Mouse (Mus musculus): ENCODE measurements around the gene Jak3. TPM values are rescaled to one million over a fixed set of nuclear protein-coding genes. Genes with fewer than 3 reads are reported as not detected.

Jak3 gene
- polyA plus RNA-seq, 2 experiments = 3.0 to 3.8 TPM

GRCm38 (mm10) chr8:71670621-71671548, 5.2 kb upstream of the Jak3 start:
- H3K27me3 ChIP-seq (ENCODE audit: control insufficient read depth, insufficient read depth, low read length) = peaks cover 32% of the 10 kb centered on the region
- H3K9me3 ChIP-seq (ENCODE audit: control insufficient read depth, low read length) = no peaks in the 10 kb centered on the region
- WGBS (ENCODE audit: insufficient replicate concordance) = under 1% methylated on average over 60 of the region's 64 CpGs

GRCm38 (mm10) chr8:71671549-71671965, 4.5 kb upstream of the Jak3 start, which contains the start of gene Unc13a:
Gene Unc13a (minus strand): TSS chr8:71671757.
- Histone ChIP-seq H3K9me3 (ENCODE audit: control insufficient read depth, low read length) (no peaks in the 10 kb centered on the region), H3K36me3 (replicated peaks; ENCODE audit: control insufficient read depth, insufficient read depth, low read depth) (no peaks in the 10 kb centered on the region), H3K4me1 (replicated peaks; ENCODE audit: control insufficient read depth in 2 of 2, insufficient read depth in 2 of 2, low read length in 1 of 2) (peaks cover 4 to 14% of the 10 kb centered on the region in 2 experiments), H3K4me3 (ENCODE audit: insufficient read depth in 1 of 2, low read depth in 2 of 2, low read length in 2 of 2) (peak within 1 kb of the TSS; percentile 43 to 51), H3K27ac (no peak within 1 kb of the TSS), H3K27me3 (ENCODE audit: control insufficient read depth, insufficient read depth, low read length) (peaks cover 32% of the 10 kb centered on the region), H3K9ac (replicated peaks) (no peak within 1 kb of the TSS), H3K4me2 (ENCODE audit: low read depth) (peak within 1 kb of the TSS; percentile 66)
- ATAC-seq (ENCODE audit: insufficient read depth) = peak; percentile 61
- no peak for TF ChIP-seq CTCF (IDR thresholded peaks at IDR 0.05; ENCODE audit: low read depth)
- TF ChIP-seq EP300 (IDR thresholded peaks at IDR 0.05; ENCODE audit: low read depth) = no peak
- peak; percentile 64 to 65 (median 64) for DNase-seq (ENCODE audit: low read depth in 3 of 3, low spot score in 3 of 3)
- WGBS (ENCODE audit: insufficient replicate concordance) = under 1% methylated on average over 42 of the region's 42 CpGs

More at GRCm38 (mm10) chr8:71670621-71671548, 5.2 kb upstream of the Jak3 start:
- H3K9ac ChIP-seq (replicated peaks) = no peak overlapping the region
- H3K27ac ChIP-seq = no peak overlapping the region
- H3K4me2 ChIP-seq (ENCODE audit: low read depth) = peak overlapping the region; percentile 66
- TF ChIP-seq CTCF (IDR thresholded peaks at IDR 0.05; ENCODE audit: low read depth) = no peak
- TF ChIP-seq EP300 (IDR thresholded peaks at IDR 0.05; ENCODE audit: low read depth) = no peak
- no peaks in the 10 kb centered on the region for H3K36me3 ChIP-seq (replicated peaks; ENCODE audit: control insufficient read depth, insufficient read depth, low read depth)
- DNase-seq (ENCODE audit: low read depth in 3 of 3, low spot score in 3 of 3) = no peak
- peak; percentile 29; the same call in 1 of the 2 replicates for ATAC-seq (ENCODE audit: insufficient read depth)
- peak overlapping the region; percentile 43 to 51 for H3K4me3 ChIP-seq (ENCODE audit: insufficient read depth in 1 of 2, low read depth in 2 of 2, low read length in 2 of 2)
- peaks cover 4 to 14% of the 10 kb centered on the region in 2 experiments for H3K4me1 ChIP-seq (replicated peaks; ENCODE audit: control insufficient read depth in 2 of 2, insufficient read depth in 2 of 2, low read length in 1 of 2)

DNA sequence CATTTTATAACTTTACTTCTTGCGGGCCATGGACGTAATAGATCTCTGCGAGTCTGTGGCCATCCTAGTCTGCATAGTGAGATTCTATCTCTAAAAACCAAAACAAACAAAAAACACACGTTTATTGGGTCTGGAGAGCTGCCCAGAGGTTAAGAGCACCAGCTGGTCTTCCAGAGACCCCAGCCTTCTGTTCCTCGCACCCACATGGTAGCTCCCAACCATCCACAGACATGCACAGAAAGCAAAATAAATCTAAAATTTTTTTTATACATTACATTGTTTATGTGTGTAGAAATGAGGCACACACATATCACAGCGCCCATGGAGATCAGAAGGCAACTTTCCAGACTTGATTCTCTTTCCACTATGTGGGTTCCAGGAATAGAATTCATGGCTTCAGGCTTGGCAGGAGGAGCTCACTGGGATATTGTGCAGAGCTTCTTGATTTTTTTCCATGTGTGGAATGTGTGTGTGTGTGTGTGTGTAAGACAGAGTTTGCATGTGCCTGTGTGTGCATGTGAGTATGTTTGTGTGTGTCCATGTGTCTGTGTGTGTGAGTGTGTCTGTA, 3.8 kb upstream of the Jak3 start:
- Histone ChIP-seq H3K36me3 (replicated peaks; ENCODE audit: control insufficient read depth, insufficient read depth, low read depth) (no peaks in the 10 kb centered on the region), H3K4me2 (ENCODE audit: low read depth) (peak overlapping the region; percentile 66), H3K9ac (replicated peaks) (no peak overlapping the region), H3K4me1 (replicated peaks; ENCODE audit: control insufficient read depth in 2 of 2, insufficient read depth in 2 of 2, low read length in 1 of 2) (peaks cover 8 to 20% of the 10 kb centered on the region in 2 experiments), H3K27ac (no peak overlapping the region), H3K27me3 (ENCODE audit: control insufficient read depth, insufficient read depth, low read length) (peaks cover 32% of the 10 kb centered on the region), H3K4me3 (ENCODE audit: insufficient read depth in 1 of 2, low read depth in 2 of 2, low read length in 2 of 2) (no peak overlapping the region; a peak in 1 of 4 replicates), H3K9me3 (ENCODE audit: control insufficient read depth, low read length) (no peaks in the 10 kb centered on the region)
- DNase-seq (ENCODE audit: low read depth in 3 of 3, low spot score in 3 of 3) (no peak), ATAC-seq (ENCODE audit: insufficient read depth) (no peak)
- 56% methylated on average over 6 of the region's 6 CpGs for WGBS (ENCODE audit: insufficient replicate concordance)
- TF ChIP-seq EP300 (IDR thresholded peaks at IDR 0.05; ENCODE audit: low read depth) = no peak
- no peak for TF ChIP-seq CTCF (IDR thresholded peaks at IDR 0.05; ENCODE audit: low read depth)

GRCm38 (mm10) chr8:71674071-71674470, 2.0 kb upstream of the Jak3 start:
- DNase-seq (ENCODE audit: low read depth in 3 of 3, low spot score in 3 of 3) = no peak
- Histone ChIP-seq H3K36me3 (replicated peaks; ENCODE audit: control insufficient read depth, insufficient read depth, low read depth) (no peaks in the 10 kb centered on the region), H3K9ac (replicated peaks) (no peak overlapping the region), H3K27ac (no peak overlapping the region), H3K27me3 (ENCODE audit: control insufficient read depth, insufficient read depth, low read length) (peaks cover 23% of the 10 kb centered on the region), H3K4me2 (ENCODE audit: low read depth) (no peak overlapping the region), H3K4me3 (ENCODE audit: insufficient read depth in 1 of 2, low read depth in 2 of 2, low read length in 2 of 2) (no peak overlapping the region), H3K9me3 (ENCODE audit: control insufficient read depth, low read length) (no peaks in the 10 kb centered on the region), H3K4me1 (replicated peaks; ENCODE audit: control insufficient read depth in 2 of 2, insufficient read depth in 2 of 2, low read length in 1 of 2) (peaks cover 13 to 21% of the 10 kb centered on the region in 2 experiments)
- TF ChIP-seq CTCF (IDR thresholded peaks at IDR 0.05; ENCODE audit: low read depth) (no peak), EP300 (IDR thresholded peaks at IDR 0.05; ENCODE audit: low read depth) (no peak)
- WGBS (ENCODE audit: insufficient replicate concordance) = 66% methylated on average over 2 of the region's 2 CpGs
- no peak for ATAC-seq (ENCODE audit: insufficient read depth)
